Mouse (Mus musculus): ENCODE measurements around the gene Gm45234. TPM values are rescaled to one million over a fixed set of nuclear protein-coding genes. Genes with fewer than 3 reads are reported as not detected.

Gm45234 gene
- polyA plus RNA-seq, 1 experiment from 2014 or later, result not detected

GRCm38 (mm10) chr6:124758849-124759232 is 3.0 kb upstream of the Gm45234 start:
- WGBS, result 54% methylated on average over 2 of the region's 2 CpGs
- H3K4me2 ChIP-seq, result peak overlapping the region; percentile 76

GRCm38 (mm10) chr6:124757909-124758848 is 2.4 kb upstream of the Gm45234 start:
- Histone ChIP-seq H3K9ac (peak overlapping the region; percentile 97), H3K27ac (peak overlapping the region; percentile 98), H3K9me3 (no peaks in the 10 kb centered on the region), H3K4me3 (replicated peaks) (peak overlapping the region; percentile 89), H3K36me3 (replicated peaks) (no peaks in the 10 kb centered on the region; the same call in 1 of the 2 replicates), H3K4me2 (peak overlapping the region; percentile 76), H3K4me1 (peaks cover 49% of the 10 kb centered on the region), H3K27me3 (no peaks in the 10 kb centered on the region)
- 28% methylated on average over 5 of the region's 5 CpGs for whole genome bisulfite sequencing
- peak; percentile 19; the same call in 1 of the 2 replicates for ATAC-seq (ENCODE audit: low FRiP score)

More at GRCm38 (mm10) chr6:124758849-124759232, 3.0 kb upstream of the Gm45234 start:
- Histone ChIP-seq H3K9me3 (no peaks in the 10 kb centered on the region), H3K27me3 (no peaks in the 10 kb centered on the region), H3K36me3 (replicated peaks) (no peaks in the 10 kb centered on the region), H3K27ac (peak overlapping the region; percentile 98), H3K4me3 (replicated peaks) (no peak overlapping the region), H3K9ac (peak overlapping the region; percentile 97; the same call in 1 of the 2 replicates), H3K4me1 (peaks cover 43% of the 10 kb centered on the region)
- no peak for ATAC-seq (ENCODE audit: low FRiP score)

- H3K4me1 ChIP-seq, result peaks cover 49% of the 10 kb centered on the region
- peak overlapping the region; percentile 97 for H3K9ac ChIP-seq
- peak overlapping the region; percentile 76 for H3K4me2 ChIP-seq
- no peaks in the 10 kb centered on the region; the same call in 1 of the 2 replicates for H3K36me3 ChIP-seq (replicated peaks)
- WGBS, result 4% methylated on average over 5 of the region's 5 CpGs
- H3K9me3 ChIP-seq, result no peaks in the 10 kb centered on the region
- peak overlapping the region; percentile 98 for H3K27ac ChIP-seq
- H3K4me3 ChIP-seq (replicated peaks), result peak overlapping the region; percentile 89
- no peaks in the 10 kb centered on the region for H3K27me3 ChIP-seq
- no peak for ATAC-seq (ENCODE audit: low FRiP score)
Measured at GRCm38 (mm10) chr6:124757351-124757880, 1.6 kb upstream of the Gm45234 start.

GRCm38 (mm10) chr6:124756652-124757350 is 980 bp upstream of the Gm45234 start:
- Histone ChIP-seq H3K4me3 (replicated peaks) (peak overlapping the region; percentile 89), H3K27me3 (no peaks in the 10 kb centered on the region), H3K27ac (peak overlapping the region; percentile 98), H3K4me1 (peaks cover 49% of the 10 kb centered on the region), H3K36me3 (replicated peaks) (no peaks in the 10 kb centered on the region; the same call in 1 of the 2 replicates), H3K9me3 (no peaks in the 10 kb centered on the region), H3K4me2 (peak overlapping the region; percentile 76), H3K9ac (peak overlapping the region; percentile 97)
- under 1% methylated on average over 52 of the region's 54 CpGs for WGBS
- ATAC-seq (ENCODE audit: low FRiP score), result peak; percentile 74

- ATAC-seq (ENCODE audit: low FRiP score), result no peak
- Histone ChIP-seq H3K4me1 (peaks cover 49% of the 10 kb centered on the region), H3K9ac (peak overlapping the region; percentile 97), H3K4me3 (replicated peaks) (peak overlapping the region; percentile 89), H3K4me2 (peak overlapping the region; percentile 76), H3K27me3 (no peaks in the 10 kb centered on the region), H3K36me3 (replicated peaks) (no peaks in the 10 kb centered on the region; the same call in 1 of the 2 replicates), H3K9me3 (no peaks in the 10 kb centered on the region), H3K27ac (peak overlapping the region; percentile 98)
- 4% methylated on average over 3 of the region's 3 CpGs for WGBS
Measured at GRCm38 (mm10) chr6:124755306-124755705, 515 bp downstream of the Gm45234 start.

- no peak overlapping the region for H3K27ac ChIP-seq
- no peaks in the 10 kb centered on the region for H3K27me3 ChIP-seq
- ATAC-seq (ENCODE audit: low FRiP score), result no peak
- H3K9ac ChIP-seq, result 0 out of 2 replicates have a peak overlapping the region, but pooled peaks have one; percentile 1
- 98% methylated on average over 2 of the region's 2 CpGs for WGBS
- peaks cover 43% of the 10 kb centered on the region for H3K4me1 ChIP-seq
- H3K9me3 ChIP-seq, result no peaks in the 10 kb centered on the region
- no peak overlapping the region for H3K4me3 ChIP-seq (replicated peaks)
- no peak overlapping the region for H3K4me2 ChIP-seq
- H3K36me3 ChIP-seq (replicated peaks), result peaks cover 10% of the 10 kb centered on the region
Measured at GRCm38 (mm10) chr6:124753861-124754260, 2.0 kb downstream of the Gm45234 start.

GRCm38 (mm10) chr6:124750405-124750804 is 5.4 kb downstream of the Gm45234 start:
- WGBS, result 85% methylated on average over 8 of the region's 8 CpGs
- H3K36me3 ChIP-seq (replicated peaks), result peaks cover 38% of the 10 kb centered on the region
- no peak overlapping the region for H3K4me3 ChIP-seq (replicated peaks)
- H3K27ac ChIP-seq, result no peak overlapping the region
- ATAC-seq (ENCODE audit: low FRiP score), result no peak
- H3K9me3 ChIP-seq, result no peaks in the 10 kb centered on the region
- no peak overlapping the region for H3K4me2 ChIP-seq
- no peaks in the 10 kb centered on the region for H3K27me3 ChIP-seq
- peaks cover 37% of the 10 kb centered on the region for H3K4me1 ChIP-seq
- H3K9ac ChIP-seq, result no peak overlapping the region

GRCm38 (mm10) chr6:124746654-124747632 is 8.9 kb downstream of the Gm45234 start:
- Histone ChIP-seq H3K27me3 (no peaks in the 10 kb centered on the region), H3K4me3 (replicated peaks) (peak overlapping the region; percentile 54), H3K4me2 (peak overlapping the region; percentile 92), H3K36me3 (replicated peaks) (peaks cover 67% of the 10 kb centered on the region), H3K4me1 (peaks cover 21% of the 10 kb centered on the region), H3K9ac (peak overlapping the region; percentile 85; the same call in 1 of the 2 replicates), H3K27ac (peak overlapping the region; percentile 92; the same call in 1 of the 2 replicates), H3K9me3 (no peaks in the 10 kb centered on the region)
- 93% methylated on average over 7 of the region's 7 CpGs for WGBS
- ATAC-seq (ENCODE audit: low FRiP score), result no peak

- ATAC-seq (ENCODE audit: low FRiP score), result peak; percentile 5; the same call in 1 of the 2 replicates
- WGBS, result 24% methylated on average over 8 of the region's 8 CpGs
- Histone ChIP-seq H3K9me3 (no peaks in the 10 kb centered on the region), H3K4me1 (peaks cover 26% of the 10 kb centered on the region), H3K27ac (peak overlapping the region; percentile 92), H3K27me3 (no peaks in the 10 kb centered on the region), H3K36me3 (replicated peaks) (peaks cover 67% of the 10 kb centered on the region), H3K4me3 (replicated peaks) (peak overlapping the region; percentile 54), H3K4me2 (peak overlapping the region; percentile 92), H3K9ac (peak overlapping the region; percentile 85)
Measured at GRCm38 (mm10) chr6:124746296-124746605, 9.6 kb downstream of the Gm45234 start.

GRCm38 (mm10) chr6:124745490-124746295 is 10.1 kb downstream of the Gm45234 start:
- Histone ChIP-seq H3K27me3 (no peaks in the 10 kb centered on the region), H3K27ac (peak overlapping the region; percentile 92), H3K9me3 (no peaks in the 10 kb centered on the region), H3K4me2 (peak overlapping the region; percentile 92), H3K4me1 (peaks cover 26% of the 10 kb centered on the region), H3K9ac (peak overlapping the region; percentile 85), H3K36me3 (replicated peaks) (peaks cover 67% of the 10 kb centered on the region), H3K4me3 (replicated peaks) (peak overlapping the region; percentile 54)
- WGBS, result under 1% methylated on average over 85 of the region's 85 CpGs
- ATAC-seq (ENCODE audit: low FRiP score), result peak; percentile 84
